Mouse (Mus musculus): ENCODE measurements around the gene Tatdn3.

Gene Tatdn3

GRCm38 (mm10) chr1:191075199-191075883 is 12.6 kb upstream of the Tatdn3 start:
- peak; percentile 74 for DNase-seq (ENCODE audit: low read depth, low spot score)

DNA sequence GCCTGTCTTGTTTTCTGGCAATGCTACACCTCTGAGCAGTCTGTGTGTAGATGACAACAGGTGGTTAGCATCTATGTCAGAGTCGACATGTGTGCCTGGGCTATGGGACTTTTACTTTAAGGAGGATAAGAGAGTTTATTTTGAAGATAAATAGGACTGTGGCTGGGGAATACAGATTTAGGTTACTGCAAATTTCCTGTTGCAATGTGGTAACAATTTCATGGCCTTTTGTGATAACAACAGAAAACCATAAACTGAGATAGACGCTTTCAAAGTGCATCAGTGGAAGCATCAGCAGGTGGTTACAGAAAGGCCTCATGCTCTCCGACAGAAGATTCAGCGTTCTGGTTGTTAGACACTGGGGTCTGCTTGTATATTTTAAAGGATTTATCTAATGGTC is 10.8 kb upstream of the Tatdn3 start:
- no peak for DNase-seq (ENCODE audit: low read depth, low spot score)

GRCm38 (mm10) chr1:191073001-191073400 is 10.3 kb upstream of the Tatdn3 start:
- DNase-seq (ENCODE audit: low read depth, low spot score), result no peak

- no peak for DNase-seq (ENCODE audit: low read depth, low spot score)
These were observed 9.7 kb upstream of the Tatdn3 start for GRCm38 (mm10) chr1:191072329-191072913.

- no peak for DNase-seq (ENCODE audit: low read depth, low spot score)
These were observed 8.9 kb upstream of the Tatdn3 start for GRCm38 (mm10) chr1:191071613-191072012.

- DNase-seq (ENCODE audit: low read depth, low spot score), result peak; percentile 71
These were observed 7.5 kb upstream of the Tatdn3 start for GRCm38 (mm10) chr1:191070259-191070658.

DNA sequence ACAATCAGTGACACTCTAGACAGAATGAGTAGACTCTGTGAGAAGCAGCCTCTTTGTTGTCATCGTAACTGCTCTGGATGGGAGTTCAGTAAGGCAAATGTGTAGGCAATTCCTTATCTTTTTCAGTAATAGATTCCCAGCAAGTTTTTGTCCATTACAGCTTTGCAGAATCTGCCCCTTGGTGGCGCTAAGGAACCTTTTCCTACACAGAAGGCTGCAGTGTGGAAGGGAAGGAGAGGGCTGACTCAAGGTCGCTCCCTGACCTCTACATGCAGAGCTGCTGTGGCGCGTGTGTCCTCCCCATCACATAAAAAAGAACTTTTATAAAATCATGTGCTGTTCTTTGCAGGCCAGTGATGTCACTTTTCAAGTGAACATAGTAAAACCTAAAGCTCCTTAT is 5.6 kb upstream of the Tatdn3 start:
- DNase-seq (ENCODE audit: low read depth, low spot score), result peak; percentile 65

- peak; percentile 85 for DNase-seq (ENCODE audit: low read depth, low spot score)
These were observed 2.5 kb upstream of the Tatdn3 start for GRCm38 (mm10) chr1:191065188-191065587.

DNA sequence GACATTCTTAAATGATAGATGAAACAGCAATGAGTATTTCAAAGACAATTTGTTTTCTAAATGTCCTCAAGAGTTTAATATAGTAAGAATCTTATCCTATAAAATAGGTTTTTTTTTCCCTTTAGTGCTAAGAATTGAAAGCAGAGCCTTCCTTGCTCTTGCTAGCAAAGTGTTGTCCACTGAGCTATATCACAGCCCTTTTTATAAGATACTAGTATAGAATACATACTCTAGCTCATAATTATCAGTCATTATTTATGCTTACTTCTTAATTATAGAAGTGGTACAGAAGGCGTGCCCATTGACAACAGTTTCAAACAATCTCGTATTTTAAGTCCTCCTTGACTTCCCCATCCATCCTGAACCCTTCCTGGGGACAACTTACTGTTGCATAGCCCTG is 1.8 kb upstream of the Tatdn3 start:
- DNase-seq (ENCODE audit: low read depth, low spot score), result no peak

- DNase-seq (ENCODE audit: low read depth, low spot score), result no peak
These were observed 968 bp upstream of the Tatdn3 start for GRCm38 (mm10) chr1:191063700-191064099.

- DNase-seq (ENCODE audit: low read depth, low spot score), result no peak
These were observed 421 bp downstream of the Tatdn3 start for GRCm38 (mm10) chr1:191062241-191062780.

DNA sequence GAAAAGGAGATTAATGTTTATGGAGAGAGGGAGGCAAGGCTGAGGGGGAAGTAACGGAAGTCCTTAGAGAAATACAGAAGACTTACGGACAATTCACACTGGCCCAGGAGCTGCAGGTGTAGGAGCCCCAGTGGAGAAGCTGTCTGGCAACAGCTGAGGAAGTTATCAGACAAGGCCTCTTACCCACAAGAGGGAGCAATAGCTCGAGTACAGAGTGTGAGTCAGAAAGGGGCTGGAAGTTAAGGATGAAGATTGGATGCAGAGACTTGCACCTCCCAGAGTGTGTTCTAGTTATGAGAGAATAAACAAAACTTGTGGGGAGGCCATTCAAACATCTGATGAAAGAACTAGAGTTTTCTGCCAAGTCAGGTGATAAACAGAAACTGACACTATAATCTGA is 5.3 kb downstream of the Tatdn3 start:
- peak; percentile 30 for DNase-seq (ENCODE audit: low read depth, low spot score)

DNA sequence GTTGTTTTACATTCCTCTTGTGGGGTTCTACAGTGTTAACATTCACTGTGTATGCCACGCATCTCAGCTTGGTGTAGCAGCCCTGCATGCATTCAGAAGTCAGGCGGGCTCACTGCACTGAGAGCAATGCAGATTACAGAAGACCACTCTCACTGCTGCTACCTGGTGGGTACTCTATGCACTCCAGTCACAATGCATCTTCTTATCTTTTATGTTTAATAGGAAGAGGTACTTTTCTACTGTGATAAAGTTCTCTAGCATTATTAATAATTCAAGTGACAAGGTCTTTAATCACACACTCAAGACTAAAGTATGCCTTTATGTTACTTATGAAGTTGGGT is 7.2 kb downstream of the Tatdn3 start:
- peak; percentile 39 for DNase-seq (ENCODE audit: low read depth, low spot score)

- peak; percentile 32 for DNase-seq (ENCODE audit: low read depth, low spot score)
These were observed 7.7 kb downstream of the Tatdn3 start for GRCm38 (mm10) chr1:191054870-191055532.

- no peak for DNase-seq (ENCODE audit: low read depth, low spot score)
These were observed 9.2 kb downstream of the Tatdn3 start for GRCm38 (mm10) chr1:191053555-191053954.

DNA sequence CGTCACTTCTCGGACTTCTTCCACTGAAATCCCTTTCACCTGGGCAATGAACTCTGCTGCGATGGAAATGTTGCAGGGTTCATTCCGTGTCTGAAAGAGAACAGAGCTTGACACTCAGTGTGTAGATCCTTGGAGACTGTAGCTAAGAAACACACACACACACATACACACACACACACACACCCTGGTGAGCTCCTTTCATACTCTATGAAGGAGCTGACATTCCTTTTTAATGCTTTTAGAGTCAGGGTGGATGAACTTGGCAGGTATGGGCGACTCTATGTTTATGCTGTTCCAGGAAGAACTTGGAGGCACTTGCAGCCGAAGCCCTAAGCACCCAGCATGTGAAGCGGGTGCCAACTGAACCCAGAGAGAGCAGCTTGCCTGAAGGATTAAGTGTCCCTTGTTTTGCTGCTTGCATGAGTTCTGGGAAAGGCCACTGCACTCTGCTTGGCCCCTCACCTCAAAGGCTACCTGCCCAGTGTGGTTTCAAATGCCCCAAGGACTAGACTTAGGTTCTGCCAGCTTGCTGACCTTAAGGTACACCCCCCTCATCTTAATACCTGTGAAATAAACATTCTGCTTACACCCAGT is 16.4 kb downstream of the Tatdn3 start:
- DNase-seq (ENCODE audit: low read depth, low spot score), result no peak

GRCm38 (mm10) chr1:191045264-191045663 is 17.5 kb downstream of the Tatdn3 start:
- DNase-seq (ENCODE audit: low read depth, low spot score), result no peak

GRCm38 (mm10) chr1:191042688-191043087 is 20.0 kb downstream of the Tatdn3 start:
- no peak for DNase-seq (ENCODE audit: low read depth, low spot score)

- DNase-seq (ENCODE audit: low read depth, low spot score), result no peak
These were observed 20.6 kb downstream of the Tatdn3 start for GRCm38 (mm10) chr1:191042106-191042505.

- DNase-seq (ENCODE audit: low read depth, low spot score), result no peak
These were observed 21.4 kb downstream of the Tatdn3 start for GRCm38 (mm10) chr1:191041352-191041751.

GRCm38 (mm10) chr1:191037999-191038398 is 24.7 kb downstream of the Tatdn3 start:
- DNase-seq (ENCODE audit: low read depth, low spot score), result no peak

- no peak for DNase-seq (ENCODE audit: low read depth, low spot score)
These were observed 26.0 kb downstream of the Tatdn3 start, which contains the start of gene Spata45 for GRCm38 (mm10) chr1:191036554-191037334. Gene Spata45, plus strand, starts transcription at chr1:191036639.

All from ES-CJ7 (cell line).